Mouse (Mus musculus) cortical plate, adult 2 months (tissue): Measurements from ENCODE around the gene 1700067P10Rik. TPM values are rescaled to one million over a fixed set of nuclear protein-coding genes. Genes with fewer than 3 reads are reported as not detected.

Experiments used
- H3K27ac ChIP-seq: fragments of 200-500 bp; 2 replicates; pipeline ENCODE4 v1.5.1; 2012; ENCODE audit warnings: low read length, control low read depth, inconsistent platforms; ENCODE audit not compliant: insufficient read depth
- H3K4me1 ChIP-seq: fragments of 200-500 bp; 2 replicates; pipeline ENCODE4 v1.6.1; 2011; ENCODE audit warnings: low read length; ENCODE audit not compliant: control insufficient read depth, insufficient read depth
- H3K4me3 ChIP-seq: fragments of 200-500 bp; 2 replicates; pipeline ENCODE4 v1.5.1; 2011; ENCODE audit warnings: mild to moderate bottlenecking, low read length, control low read depth; ENCODE audit not compliant: insufficient read depth
- CTCF ChIP-seq: fragments of 200-500 bp; IDR thresholded peaks from 2 replicates; pipeline ENCODE4 v1.5.1; 2011; ENCODE audit warnings: mild to moderate bottlenecking, control low read depth, low read length; ENCODE audit not compliant: insufficient read depth; ENCODE audit errors: extremely low read depth
- POLR2A ChIP-seq: fragments of 200-500 bp; IDR thresholded peaks from 2 replicates; pipeline ENCODE4 v1.6.1; 2011; ENCODE audit warnings: mild to moderate bottlenecking, low read length, control low read depth; ENCODE audit not compliant: insufficient read depth; ENCODE audit errors: extremely low read depth
- polyA plus RNA-seq: library from polyadenylated mRNA; depleted of rRNA; stranded (reverse); fragments of >200 nt; gene quantifications from 2 replicates; pipeline ENCODE4 v1.2.3, GENCODE M21; 2012

Gene 1700067P10Rik
- polyA plus RNA-seq, 1 experiment, result 0.19 TPM

- Histone ChIP-seq H3K27ac (no peak overlapping the region), H3K4me1 (peaks cover 1% of the 10 kb centered on the region; the same call in 1 of the 2 replicates), H3K4me3 (no peak overlapping the region)
- TF ChIP-seq POLR2A (no peak), CTCF (no peak)
Observed at GRCm38 (mm10) chr17:48057382-48057781, 31.7 kb upstream of the 1700067P10Rik start.

DNA sequence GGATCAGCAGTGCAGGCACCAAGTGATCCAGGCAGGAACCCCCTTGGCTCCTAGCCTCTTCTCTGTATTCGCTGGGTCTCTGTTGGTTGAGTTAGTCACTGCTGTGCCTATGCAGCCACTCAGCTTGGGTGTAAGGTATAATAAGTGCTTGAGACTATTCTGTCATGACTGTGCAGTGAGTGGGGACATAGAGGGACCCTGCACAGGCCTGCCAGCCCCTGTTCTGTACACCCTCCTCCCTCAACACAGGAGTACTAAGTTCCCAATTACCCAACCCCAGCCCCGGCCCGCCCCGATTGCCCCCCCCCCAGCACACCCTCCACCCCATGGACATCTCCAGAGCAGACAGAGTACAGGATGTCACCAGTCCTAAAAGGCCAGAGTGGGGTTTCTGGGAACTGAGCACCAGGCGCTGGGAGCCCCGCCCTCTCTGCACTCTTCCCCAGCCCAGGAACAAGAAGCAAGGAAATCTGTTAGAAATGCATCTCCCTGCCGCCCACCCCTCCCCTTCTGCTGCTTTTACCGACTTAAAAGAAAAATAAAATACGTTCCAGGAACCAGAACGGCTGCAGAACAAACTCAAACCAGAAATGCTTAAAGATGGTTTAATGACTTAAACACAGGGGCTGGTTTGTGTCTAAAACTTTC, 24.8 kb upstream of the 1700067P10Rik start:
- H3K27ac ChIP-seq, result no peak overlapping the region
- TF ChIP-seq POLR2A (no peak), CTCF (no peak)
- no peaks in the 10 kb centered on the region for H3K4me1 ChIP-seq
- H3K4me3 ChIP-seq, result no peak overlapping the region

- H3K4me1 ChIP-seq, result no peaks in the 10 kb centered on the region
- H3K4me3 ChIP-seq, result no peak overlapping the region
- no peak for TF ChIP-seq POLR2A
- no peak for TF ChIP-seq CTCF
- no peak overlapping the region for H3K27ac ChIP-seq
Observed at GRCm38 (mm10) chr17:48065081-48065501, 24.0 kb upstream of the 1700067P10Rik start.

GRCm38 (mm10) chr17:48067083-48067614, 22.0 kb upstream of the 1700067P10Rik start:
- Histone ChIP-seq H3K4me3 (no peak overlapping the region), H3K4me1 (no peaks in the 10 kb centered on the region), H3K27ac (no peak overlapping the region)
- no peak for TF ChIP-seq POLR2A
- no peak for TF ChIP-seq CTCF

GRCm38 (mm10) chr17:48067729-48068128, 21.4 kb upstream of the 1700067P10Rik start:
- H3K4me3 ChIP-seq, result no peak overlapping the region
- no peaks in the 10 kb centered on the region for H3K4me1 ChIP-seq
- TF ChIP-seq CTCF (no peak), POLR2A (no peak)

DNA sequence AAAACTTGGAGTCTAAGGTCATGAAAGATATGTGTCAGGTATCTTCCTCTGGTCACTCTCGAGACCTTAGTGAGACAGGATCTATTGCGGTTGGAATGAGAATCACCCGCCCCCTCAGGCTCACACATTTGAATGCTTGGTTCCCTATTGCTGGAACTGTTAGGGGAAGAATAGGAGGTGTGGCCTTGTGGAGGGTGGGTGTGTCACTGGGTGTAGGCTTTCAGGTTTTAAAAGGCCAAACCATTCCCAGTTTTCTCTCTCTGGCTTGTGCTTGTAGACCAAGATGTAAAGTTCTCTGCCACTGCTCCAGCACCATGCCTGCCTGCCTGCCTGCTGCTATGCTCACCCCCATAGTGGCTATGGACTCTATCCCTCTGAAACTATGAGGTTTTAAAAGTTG, 8.5 kb upstream of the 1700067P10Rik start:
- TF ChIP-seq CTCF, result no peak
- TF ChIP-seq POLR2A, result no peak
- Histone ChIP-seq H3K4me1 (no peaks in the 10 kb centered on the region), H3K4me3 (no peak overlapping the region), H3K27ac (no peak overlapping the region)

More at GRCm38 (mm10) chr17:48067729-48068128, 21.4 kb upstream of the 1700067P10Rik start:
- no peak overlapping the region for H3K27ac ChIP-seq

DNA sequence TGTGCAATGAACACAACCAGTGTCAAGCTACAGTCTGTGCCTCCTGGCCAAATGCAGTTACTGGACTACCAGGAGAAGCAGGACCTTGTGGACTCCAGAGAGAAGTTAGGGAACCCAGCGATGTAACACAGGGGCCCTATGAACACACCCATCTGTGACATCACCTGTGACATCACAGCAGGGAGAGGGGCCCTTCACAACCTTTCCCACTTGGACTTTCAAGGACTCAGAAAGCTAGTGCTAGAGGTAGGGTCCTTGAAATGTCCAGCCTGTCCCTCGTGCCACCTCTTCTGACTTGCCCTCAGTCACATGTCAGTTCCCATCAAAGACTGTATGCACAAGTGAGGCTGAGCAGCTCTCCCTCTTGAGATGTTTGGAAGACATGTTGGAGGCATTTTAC, 327 bp downstream of the 1700067P10Rik start:
- Histone ChIP-seq H3K4me1 (no peaks in the 10 kb centered on the region), H3K27ac (no peak overlapping the region), H3K4me3 (no peak overlapping the region)
- no peak for TF ChIP-seq POLR2A

DNA sequence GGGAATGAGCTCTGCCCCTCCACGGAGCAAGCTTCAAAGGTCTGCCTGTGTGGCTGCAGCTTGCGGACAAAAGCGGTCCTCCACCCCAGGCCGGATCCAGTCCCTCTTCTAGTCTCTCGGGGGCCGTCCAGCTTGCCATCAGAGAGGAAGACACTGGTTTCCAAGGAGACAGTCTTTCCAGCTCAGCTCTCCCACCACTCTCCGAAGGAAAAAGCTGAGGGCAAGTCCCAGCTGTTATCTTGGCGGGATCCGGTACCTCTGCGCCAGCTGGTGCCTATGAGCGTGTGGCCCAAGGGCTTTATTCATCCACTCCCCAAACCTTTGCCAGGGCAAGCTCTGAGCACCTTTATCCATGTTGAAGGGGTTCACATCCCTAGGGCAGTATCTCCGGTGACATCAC, 1.2 kb downstream of the 1700067P10Rik start:
- no peak overlapping the region for H3K4me3 ChIP-seq
- H3K4me1 ChIP-seq, result no peaks in the 10 kb centered on the region
- H3K27ac ChIP-seq, result no peak overlapping the region
- TF ChIP-seq CTCF (no peak), POLR2A (no peak)

DNA sequence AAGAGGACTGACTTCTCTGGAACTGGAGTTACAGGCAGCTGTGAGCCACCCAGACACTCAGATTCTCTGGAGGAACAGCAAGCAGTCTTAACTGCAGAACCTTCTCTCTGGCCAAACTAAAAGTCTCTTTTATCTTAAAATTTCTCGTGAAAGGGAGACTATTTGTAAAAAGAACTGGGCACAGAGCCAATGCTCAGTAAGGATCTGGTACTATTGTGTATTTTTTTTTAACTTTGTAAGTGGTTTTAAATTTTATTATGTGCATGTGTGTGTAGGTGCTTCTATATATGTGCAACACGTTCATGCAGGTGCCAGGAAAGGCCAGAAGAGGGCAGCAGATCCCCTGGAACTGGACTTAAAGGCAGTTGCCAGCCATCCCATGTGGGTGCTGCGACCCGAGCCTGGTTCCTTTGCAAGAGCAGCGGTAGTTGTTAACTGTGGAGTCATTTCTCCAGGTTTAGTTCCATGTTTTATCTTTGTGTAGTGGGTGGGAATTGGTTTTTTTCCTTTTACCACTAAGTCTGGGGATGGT, 4.2 kb downstream of the 1700067P10Rik start:
- Histone ChIP-seq H3K27ac (no peak overlapping the region), H3K4me3 (no peak overlapping the region), H3K4me1 (no peaks in the 10 kb centered on the region)
- TF ChIP-seq POLR2A (no peak), CTCF (no peak)
